Mouse (Mus musculus): ENCODE results near the gene Rpap3.
A peak's percentile ranks its signal among the peaks of the same experiment; 100 is the strongest.

Rpap3 gene

DNA sequence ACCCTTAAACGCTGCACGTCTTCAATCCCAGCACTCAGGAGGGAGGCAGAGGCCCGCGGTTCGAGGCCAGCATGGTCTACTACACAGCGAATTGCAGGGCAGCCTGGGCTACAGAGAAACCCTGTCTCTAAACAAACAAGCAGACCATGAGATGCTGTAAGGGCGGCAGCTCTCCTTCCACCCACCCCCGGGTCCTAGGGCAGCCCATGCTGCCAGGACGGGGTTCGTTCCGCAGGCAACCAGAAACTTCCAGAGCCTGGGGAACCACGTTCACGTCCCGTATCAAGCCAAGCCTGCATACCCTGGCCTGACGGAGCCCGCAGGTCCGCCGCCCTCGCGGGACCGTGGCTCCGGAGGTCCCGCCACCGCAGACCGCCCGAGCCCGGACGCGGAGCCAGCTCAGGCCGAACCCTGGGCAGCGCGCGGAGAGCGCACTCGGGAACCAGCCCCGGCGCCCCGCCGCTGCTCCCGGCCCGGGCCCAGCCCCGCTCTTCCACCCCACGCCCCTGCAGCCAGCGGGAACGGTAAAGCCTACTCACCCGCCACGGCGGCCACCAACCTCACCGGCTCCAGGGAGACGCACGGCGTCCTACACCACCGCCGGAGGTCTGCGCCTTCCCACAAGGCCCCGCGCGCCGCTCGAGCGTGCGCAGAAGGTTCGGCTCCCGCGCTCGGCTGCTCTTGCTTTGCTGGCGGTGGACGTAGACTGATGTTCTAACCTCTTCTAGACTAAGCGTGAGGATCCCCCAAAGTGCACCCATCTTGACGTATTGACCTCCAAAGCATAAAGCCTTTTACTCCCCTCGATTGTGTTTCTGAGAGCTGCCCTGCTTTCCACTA lies at the start of gene Rpap3:
TSS of gene Rpap3 (minus strand) at position 615 of the 840 bp plus-strand sequence.
- peak; percentile 63 to 75 for DNase-seq (ENCODE audit: low read depth in 2 of 2, low spot score in 2 of 2)

DNA sequence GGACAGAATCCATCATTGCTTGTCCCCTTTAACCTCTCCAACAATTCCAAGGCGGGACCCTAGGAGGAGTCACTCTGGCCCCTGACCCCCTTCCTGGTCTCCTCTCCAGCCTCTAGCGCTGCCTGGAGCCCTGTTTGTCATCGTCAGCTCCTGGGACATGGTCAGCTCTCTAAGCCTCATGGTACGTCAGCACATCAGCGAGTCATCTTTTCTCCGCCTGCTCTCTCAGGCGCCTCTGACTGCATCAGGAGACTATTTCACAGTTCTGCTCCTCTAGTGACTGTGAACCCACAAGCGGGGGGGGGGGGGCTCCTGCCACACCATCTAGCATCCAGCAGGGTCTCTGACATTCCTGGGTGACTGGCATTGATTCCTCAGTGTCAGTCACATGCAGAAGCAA lies 49.7 kb upstream of the Rpap3 start:
- DNase-seq (ENCODE audit: low read depth in 2 of 2, low spot score in 2 of 2): no peak

DNA sequence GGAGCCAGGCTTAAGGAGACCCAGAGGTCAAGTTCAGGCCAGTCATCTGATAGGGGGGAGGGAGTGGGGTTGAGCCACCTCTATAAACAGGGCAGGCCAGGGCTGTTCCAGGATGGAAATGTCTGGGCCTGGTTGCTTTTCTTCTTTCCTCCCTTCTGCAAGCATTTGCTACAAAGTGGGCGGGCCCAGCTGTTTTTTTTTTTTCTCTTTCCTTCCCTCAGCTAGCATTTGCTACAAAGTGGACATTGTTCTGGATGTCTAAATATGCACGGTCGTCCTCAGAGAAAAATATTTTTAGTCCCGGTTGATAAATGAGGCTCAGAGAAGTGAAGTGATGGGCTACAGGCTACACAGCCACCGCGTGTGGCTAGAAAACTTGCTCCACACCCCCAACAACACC lies 48.9 kb upstream of the Rpap3 start:
- DNase-seq (ENCODE audit: low read depth in 2 of 2, low spot score in 2 of 2): no peak

DNA sequence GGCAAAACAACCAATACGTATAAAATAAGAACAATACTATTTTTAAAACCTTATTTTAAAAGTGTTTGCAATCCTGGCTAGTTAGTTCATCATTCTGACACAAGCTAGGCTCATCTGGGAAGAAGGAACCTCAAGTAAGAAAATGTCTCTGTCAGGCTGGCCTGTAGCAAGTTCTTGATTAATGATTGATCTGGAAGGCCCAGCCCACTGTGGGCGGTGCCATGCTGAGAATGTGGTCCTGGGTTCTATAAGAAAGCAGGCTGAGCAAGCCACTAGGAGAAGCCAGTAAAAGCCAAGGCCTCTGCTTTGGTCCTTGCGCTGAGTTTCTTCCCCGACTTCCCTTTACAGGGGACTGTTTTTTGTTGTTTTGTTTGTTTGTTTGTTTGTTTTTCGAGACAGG lies 46.9 kb upstream of the Rpap3 start:
- DNase-seq (ENCODE audit: low read depth in 2 of 2, low spot score in 2 of 2): no peak

DNA sequence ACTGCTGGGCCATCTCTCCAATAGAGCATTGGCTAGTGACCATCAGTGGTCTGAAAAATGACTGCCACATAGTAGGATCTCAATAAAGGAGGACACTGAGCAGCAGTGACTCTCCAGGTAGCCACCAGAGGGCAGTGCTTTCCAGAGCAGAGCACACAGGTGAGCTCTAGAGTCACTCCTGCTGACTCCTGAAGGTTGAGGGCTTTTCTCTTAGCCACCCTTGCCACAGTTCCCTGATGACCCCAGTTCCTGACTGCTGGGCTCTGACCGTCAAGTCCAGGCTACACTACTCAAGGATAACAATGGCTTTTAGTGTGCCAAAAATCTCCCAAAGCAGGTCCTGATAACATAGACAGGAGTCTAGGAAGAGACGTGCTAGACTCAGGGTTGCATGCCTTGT lies 46.1 kb upstream of the Rpap3 start:
- peak; percentile 23 to 41 for DNase-seq (ENCODE audit: low read depth in 2 of 2, low spot score in 2 of 2)

DNA sequence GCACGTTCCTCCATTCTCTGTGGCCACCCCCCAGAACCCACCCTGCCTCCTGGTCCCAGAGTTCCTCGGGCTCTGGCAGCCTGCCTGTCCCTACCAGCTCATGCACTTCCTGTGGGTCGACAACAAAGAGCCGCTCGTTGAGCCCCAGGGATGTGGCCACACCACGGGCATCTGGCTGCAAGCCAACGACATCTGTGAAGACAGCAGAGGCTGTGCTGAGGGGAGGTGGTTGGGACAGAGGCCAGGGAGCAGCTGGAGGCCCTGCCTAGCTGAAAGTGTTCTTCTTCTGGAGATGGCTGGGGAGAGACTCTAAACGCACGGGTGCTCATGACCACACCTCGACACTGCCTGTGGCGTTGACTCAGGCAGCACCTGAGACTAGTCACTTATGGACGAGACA lies 45.1 kb upstream of the Rpap3 start:
- peak in 1 of 2 experiments; percentile 16 for DNase-seq (ENCODE audit: low read depth in 2 of 2, low spot score in 2 of 2)

DNA sequence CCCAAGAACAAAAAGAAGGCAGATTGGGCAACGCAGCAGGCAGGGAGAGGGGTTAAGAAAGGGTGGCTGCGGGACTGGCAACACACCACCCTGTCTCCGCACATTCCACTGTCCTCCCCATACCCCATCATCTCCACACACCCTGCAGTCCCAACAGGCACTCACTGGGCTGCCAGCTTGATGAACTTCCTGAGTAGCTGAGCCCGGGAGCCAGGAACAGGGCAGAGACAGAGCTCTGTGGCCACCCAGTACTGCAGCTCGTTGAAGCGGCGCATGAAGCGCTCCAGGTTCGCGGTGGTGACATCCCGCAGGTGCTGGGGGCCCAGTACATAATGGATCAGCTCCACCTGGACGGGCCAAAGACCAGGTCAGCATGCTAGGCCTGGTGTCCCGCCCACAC lies 44.2 kb upstream of the Rpap3 start:
- no peak for DNase-seq (ENCODE audit: low read depth in 2 of 2, low spot score in 2 of 2)

DNA sequence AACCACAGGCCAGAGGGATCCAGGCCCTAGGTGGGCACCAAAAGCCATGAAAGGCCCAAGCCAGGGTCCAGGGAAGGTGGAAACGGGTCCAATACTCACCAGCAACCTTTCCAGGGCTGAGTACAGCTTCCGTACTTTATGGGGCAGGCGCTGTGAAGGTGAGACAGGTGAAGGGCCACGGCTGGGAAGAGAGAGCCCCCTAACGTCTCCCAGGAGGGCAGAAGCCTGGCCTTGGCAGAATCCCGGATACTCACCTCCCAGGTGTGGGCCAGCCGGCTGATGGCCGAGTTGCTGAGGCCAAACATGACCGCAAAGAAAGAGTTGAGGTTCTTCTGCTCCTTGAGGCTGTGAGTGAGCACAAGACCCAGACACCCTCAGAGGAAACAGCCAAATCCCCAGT lies 43.8 kb upstream of the Rpap3 start:
- no peak for DNase-seq (ENCODE audit: low read depth in 2 of 2, low spot score in 2 of 2)

DNA sequence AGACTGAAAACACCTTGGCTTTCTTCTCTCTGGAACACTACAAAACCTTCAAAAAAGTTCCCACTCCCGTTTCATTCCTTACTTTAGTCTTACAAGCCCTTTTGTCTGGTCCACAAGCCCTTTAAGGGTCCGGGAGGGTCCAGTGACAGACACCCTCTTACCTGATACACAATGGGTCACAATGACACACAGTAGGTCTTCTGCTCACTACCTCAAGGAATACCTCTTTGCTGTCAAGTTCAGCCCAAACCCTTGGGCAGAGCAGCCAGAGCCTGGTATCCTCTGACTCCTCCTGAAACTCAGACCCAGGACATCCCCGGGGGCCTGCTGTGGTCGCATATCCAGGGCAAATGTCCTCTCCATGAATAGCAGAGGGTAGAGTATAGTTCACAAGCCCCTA lies 43.3 kb upstream of the Rpap3 start:
- DNase-seq (ENCODE audit: low read depth in 2 of 2, low spot score in 2 of 2): no peak

DNA sequence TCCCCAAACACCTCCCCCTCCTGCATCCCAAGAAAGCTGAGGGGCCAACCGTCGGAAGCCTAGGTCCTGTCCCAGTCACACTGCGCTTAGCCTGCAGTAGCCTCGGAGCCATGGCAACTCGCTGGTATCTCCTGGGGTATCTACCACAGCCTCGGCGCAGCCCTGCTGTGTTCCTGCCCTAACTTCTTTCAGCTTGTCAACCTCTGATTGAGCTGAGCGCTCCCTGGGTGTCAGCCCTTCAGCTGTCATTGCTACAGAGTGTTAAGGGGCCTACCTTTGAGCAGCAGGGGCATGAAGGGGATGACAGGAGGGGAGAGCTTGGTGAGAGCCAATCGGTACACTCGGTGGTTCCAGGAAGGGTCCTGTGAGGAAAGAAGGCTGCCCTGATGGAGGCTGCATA lies 42.7 kb upstream of the Rpap3 start:
- DNase-seq (ENCODE audit: low read depth in 2 of 2, low spot score in 2 of 2): no peak

DNA sequence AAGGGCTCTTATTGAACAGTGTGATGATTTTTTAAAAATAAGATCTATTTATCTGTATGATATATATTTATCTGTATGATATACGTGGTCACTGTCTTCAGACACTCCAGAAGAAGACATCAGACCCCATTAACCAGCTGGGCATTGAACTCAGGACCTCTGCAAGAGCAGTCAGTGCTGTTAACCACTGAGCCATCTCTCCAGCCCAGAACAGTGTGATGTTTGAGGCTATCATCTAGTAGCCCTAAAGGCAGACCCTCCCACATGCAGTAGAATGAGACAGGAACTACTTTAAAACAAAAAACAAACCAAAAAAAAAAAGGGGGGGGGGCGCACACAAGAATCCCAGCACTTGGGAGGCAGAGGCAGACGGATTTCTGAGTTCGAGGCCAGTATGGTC lies 41.9 kb upstream of the Rpap3 start:
- no peak for DNase-seq (ENCODE audit: low read depth in 2 of 2, low spot score in 2 of 2)

DNA sequence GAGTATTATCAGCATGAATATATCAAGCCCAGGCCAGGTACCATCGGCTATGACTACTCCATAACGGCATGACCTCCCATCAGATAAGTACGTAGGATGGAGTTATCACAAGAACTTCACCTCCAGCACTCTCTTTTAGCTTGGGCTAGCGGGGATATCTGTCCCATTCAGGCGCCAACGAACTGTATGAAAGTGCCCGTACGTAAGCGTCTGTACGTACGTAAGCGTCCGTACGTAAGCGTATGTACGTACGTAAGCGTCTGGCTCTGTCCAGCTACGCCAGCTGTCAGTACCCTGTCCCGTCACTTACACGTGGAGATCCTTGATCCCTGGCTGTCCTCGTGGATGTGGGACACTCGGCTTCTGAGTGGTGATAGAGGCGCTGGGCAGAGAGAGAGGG lies 41.1 kb upstream of the Rpap3 start:
- no peak for DNase-seq (ENCODE audit: low read depth in 2 of 2, low spot score in 2 of 2)

DNA sequence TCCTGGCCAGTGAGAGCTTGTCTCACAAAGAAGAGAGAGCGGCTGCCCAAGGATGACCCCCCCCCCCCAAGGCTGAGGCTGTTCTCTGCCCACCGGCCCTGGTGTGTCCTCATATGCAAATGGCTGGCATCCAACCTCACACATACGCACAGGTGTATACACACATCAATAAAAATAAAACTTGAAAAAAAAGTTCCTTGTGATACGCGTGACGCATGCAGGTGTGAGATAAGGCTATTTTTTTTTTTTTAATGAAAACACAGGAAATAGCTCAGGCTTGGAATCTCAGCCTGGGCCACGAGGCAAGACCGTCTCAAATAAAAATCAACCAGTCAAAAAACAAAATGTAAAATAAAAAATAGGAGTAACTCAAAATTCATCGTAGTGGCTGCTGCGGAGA lies 40.7 kb upstream of the Rpap3 start:
- DNase-seq (ENCODE audit: low read depth in 2 of 2, low spot score in 2 of 2): no peak

DNA sequence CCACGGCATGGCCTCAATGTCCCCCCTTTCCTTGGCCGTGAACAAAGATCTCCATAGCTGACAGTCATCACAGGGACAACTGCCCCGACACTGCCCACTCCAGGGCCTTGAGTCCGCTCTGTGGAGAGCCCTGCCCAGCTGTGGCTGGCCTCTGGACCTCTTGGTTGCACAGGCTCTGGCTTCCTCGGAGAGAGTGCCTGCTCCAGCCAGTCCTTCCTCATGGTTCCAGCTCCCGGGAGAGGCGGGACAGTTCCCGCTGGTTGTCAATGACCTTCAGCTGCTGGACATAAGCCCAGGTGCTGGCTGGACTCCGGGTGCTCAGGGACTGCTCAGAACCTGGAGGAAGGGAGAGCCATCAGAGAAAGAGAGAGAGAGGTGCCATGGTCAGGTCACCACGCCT lies 39.7 kb upstream of the Rpap3 start:
- DNase-seq (ENCODE audit: low read depth in 2 of 2, low spot score in 2 of 2): no peak

DNA sequence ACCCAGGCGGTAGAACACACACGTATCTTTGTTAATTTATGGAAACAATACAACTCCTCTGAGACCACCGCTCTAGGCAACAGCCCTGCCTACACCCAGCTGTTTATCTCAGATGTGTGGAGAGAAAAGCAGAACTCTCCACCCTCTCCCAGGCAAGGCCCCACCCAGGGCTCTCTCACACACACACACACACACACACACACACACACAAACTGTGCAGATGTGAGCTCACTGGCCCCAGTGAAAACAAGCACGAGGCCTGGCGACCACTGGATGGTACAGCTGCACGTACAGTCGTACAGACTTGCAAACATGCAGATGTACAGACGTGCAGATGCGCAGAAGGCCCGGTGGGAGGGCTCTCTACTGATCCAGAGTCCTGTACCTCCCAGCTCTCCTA lies 39.3 kb upstream of the Rpap3 start:
- DNase-seq (ENCODE audit: low read depth in 2 of 2, low spot score in 2 of 2): no peak

DNA sequence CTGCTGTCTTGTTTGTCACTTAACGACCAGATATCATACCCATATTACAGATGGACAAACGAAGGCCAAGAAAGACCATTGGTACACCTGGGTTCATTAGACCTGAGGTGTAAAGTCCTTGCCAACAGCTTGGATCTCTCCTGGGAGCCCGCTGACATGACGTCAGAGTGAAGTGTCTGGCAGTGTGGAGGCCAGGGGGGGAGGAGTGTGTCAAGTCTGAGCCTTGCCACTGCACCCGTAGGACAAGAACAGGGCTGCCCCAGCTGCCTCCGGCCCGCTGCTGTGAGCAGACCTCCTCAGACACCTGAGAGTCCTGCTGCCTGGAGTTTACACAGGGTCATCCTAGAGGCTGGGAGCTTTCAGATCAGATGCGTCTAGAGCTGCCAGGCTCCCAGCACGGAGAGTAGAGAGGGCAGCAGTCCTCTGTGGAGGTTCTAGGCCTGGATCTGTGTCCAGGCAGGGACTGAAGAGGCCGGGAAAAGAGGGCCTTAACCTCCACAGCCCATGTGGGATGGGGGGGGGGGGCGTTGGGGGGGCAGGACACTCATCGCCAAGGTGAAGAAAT lies 38.4 kb upstream of the Rpap3 start:
- no peak for DNase-seq (ENCODE audit: low read depth in 2 of 2, low spot score in 2 of 2)

DNA sequence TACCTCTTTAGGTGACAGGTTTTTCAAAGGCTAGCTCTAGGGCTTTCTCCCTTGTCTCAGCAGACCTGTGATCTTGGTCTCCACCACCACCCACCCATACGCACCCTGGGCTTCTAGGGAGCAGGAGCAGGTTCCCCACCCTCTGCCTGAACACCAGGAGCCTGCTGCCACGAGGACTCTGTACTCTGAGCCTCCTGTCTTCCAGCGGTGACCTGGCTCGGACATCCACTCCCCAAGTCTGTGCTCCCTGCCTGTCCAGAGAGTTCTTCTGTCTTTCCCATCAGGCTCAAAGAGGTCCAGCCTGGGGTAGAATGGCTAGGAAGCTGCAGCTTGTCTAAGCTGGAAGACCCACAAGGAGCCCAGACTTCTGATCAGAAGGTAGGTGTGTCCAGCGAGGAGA lies 37.6 kb upstream of the Rpap3 start:
- DNase-seq (ENCODE audit: low read depth in 2 of 2, low spot score in 2 of 2): no peak

DNA sequence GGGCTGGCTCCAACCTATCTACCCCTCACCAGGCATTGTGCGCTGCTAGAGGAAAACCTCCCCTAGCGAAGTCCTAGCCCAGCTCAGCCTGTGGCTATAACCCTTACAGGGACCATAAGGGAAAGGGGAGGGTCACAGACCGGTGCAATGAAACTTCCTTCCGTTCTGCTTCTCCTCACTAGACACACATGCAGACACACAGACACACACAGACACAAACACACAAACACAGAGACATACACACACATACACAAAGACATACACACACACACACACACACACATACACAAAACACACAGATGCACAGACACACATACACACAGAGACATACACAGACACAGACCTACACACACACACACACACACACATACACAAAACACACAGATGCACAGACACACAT lies 37.0 kb upstream of the Rpap3 start:
- DNase-seq (ENCODE audit: low read depth in 2 of 2, low spot score in 2 of 2): no peak

DNA sequence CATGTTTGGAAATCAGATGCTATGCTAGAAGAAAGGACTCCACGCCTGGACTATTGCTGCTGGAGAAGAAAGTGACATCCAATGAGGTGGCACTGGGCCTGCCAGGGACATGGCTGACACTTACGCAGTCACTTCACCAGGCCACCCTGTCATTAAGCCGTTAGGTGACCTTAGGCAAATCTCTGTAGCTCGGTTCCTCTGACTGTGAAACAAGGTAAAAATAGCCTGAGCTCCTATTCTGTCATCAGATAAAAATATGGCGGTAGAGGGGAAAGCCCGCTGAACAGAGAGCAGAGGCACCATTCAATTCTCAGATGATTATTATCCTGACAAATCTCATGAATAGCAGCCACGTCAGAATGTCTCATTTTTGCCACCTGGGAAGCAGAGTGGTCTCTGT lies 36.4 kb upstream of the Rpap3 start:
- DNase-seq (ENCODE audit: low read depth in 2 of 2, low spot score in 2 of 2): no peak

DNA sequence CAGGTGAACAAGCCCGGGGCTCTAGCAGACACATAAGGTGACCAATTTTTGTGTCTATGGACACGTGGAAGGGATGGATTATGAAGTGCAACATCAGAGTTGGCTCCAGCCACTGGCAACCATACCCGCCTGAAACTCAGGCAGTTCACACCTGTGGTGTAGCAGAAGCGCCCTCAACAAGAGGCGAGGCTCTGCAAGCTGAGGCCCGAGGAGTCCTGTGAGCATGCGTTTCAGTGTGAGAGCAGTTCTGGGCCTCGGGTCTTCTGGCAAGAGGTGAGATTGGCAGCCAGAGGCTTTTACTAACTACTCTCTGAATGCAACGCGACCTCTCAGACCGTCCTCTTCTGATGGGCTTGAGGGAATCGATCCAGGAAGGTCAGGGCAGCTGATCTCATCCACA lies 36.0 kb upstream of the Rpap3 start:
- no peak for DNase-seq (ENCODE audit: low read depth in 2 of 2, low spot score in 2 of 2)

DNA sequence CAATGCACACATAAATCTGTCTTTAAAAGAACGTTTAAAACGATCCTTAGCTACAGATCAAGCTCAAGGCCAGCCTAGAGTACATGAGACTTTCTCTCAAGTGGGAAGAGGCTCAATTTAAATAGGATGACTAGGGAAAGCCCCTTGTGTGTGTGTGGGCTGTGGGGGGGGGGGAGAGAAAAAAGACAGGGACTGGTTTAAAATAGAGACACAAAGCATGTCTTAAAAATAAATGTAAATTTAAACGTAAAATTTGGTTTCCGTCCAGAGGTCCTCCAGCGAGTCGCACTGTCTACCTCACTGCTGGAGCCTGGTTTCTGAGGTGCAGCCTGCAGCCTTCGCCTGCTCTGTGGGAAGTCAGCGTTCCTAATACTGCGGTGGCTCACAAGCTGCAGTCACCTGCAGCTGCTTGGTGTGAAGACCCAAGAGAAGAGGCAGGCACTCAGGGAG lies 34.7 kb upstream of the Rpap3 start:
- DNase-seq (ENCODE audit: low read depth in 2 of 2, low spot score in 2 of 2): no peak

DNA sequence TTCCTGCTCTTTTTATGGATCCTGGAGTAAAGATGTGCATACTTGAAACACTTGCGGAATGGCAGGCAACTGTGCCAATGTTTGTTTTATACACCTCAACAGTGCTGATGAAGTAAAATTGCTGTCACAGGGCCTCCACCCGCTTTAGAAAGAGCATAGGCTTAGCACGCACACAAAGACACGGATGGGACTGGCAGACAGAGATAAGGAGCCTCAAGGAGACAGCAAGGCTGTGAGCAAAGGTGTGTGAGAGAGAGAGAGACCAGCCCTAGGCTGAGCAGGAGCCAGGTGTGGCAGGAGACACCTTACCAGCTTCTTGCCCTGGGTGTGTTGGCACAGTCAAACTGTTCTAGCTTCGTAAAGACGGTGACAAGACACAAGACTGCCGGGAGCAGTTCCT lies 33.3 kb upstream of the Rpap3 start:
- no peak for DNase-seq (ENCODE audit: low read depth in 2 of 2, low spot score in 2 of 2)

DNA sequence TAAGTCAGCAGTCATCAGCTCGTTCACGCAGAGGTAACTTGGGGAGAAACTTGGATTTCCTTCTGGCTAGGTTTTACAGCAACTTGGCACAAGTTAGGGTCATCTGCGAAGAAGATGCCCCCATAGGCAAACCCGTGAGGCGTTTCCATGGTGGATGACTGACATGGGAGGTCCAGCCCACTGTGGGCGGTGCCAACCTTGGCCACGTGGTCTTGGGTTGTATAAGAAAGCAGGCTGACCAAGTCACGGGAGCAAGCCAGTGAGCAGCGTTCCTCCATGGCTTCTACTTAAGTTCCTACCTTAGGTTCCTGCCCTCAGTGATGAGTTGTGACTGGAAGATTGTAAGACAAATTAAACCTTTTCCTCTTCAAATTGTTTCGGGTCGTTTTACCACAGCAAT lies 26.4 kb upstream of the Rpap3 start:
- DNase-seq (ENCODE audit: low read depth in 2 of 2, low spot score in 2 of 2): no peak

Measured in CD8-positive naive resting alpha-beta T cell, adult 2 months (primary cell).